Mouse (Mus musculus): ENCODE data around the gene Ceacam9. TPM values are rescaled to one million over a fixed set of nuclear protein-coding genes. Genes with fewer than 3 reads are reported as not detected.

Gene Ceacam9
- not detected in 2 replicates for polyA plus RNA-seq (2012; rRNA removed)

GRCm38 (mm10) chr7:16721629-16722028 lies at the start of gene Ceacam9:
Gene Ceacam9 (plus strand): TSS chr7:16721929.

GRCm38 (mm10) chr7:16675605-16676004 lies 46.1 kb upstream of the Ceacam9 start, which contains the start of gene Ceacam15:
Gene Ceacam15 (minus strand): TSS chr7:16675705.

GRCm38 (mm10) chr7:16738073-16738696 lies 16.5 kb downstream of the Ceacam9 start, which contains the start of gene Ap2s1:
Gene Ap2s1 (plus strand): TSS chr7:16738410.

Other genes with a start within 250 kb of the Ceacam9 start
- gene Npas1, start 244.2 kb upstream of the Ceacam9 start, polyA plus RNA-seq (2012; rRNA removed), result not detected in 2 replicates
- gene Arhgap35, start 106.9 kb upstream of the Ceacam9 start, polyA plus RNA-seq (2012; rRNA removed), result 32.1 and 43.7 TPM in 2 replicates
- not detected in 2 replicates for gene Ceacam15, start 46.2 kb upstream of the Ceacam9 start, polyA plus RNA-seq (2012; rRNA removed)
- gene Ap2s1, start 16.5 kb downstream of the Ceacam9 start, polyA plus RNA-seq (2012; rRNA removed), result 428 and 496 TPM in 2 replicates
- gene Slc1a5, start 59.4 kb downstream of the Ceacam9 start, polyA plus RNA-seq (2012; rRNA removed), result 139 and 161 TPM in 2 replicates
- 252 and 277 TPM in 2 replicates for gene Strn4, start 94.0 kb downstream of the Ceacam9 start, polyA plus RNA-seq (2012; rRNA removed)
- 57.3 and 74.0 TPM in 2 replicates for gene Fkrp, start 94.8 kb downstream of the Ceacam9 start, polyA plus RNA-seq (2012; rRNA removed)
- gene Prkd2, start 121.0 kb downstream of the Ceacam9 start, polyA plus RNA-seq (2012; rRNA removed), result 46.5 and 46.8 TPM in 2 replicates
- gene Dact3, start 153.4 kb downstream of the Ceacam9 start, polyA plus RNA-seq (2012; rRNA removed), result 95.2 and 147 TPM in 2 replicates
- 19.1 and 23.5 TPM in 2 replicates for gene Gng8, start 169.9 kb downstream of the Ceacam9 start, polyA plus RNA-seq (2012; rRNA removed)
- gene Ptgir, start 184.6 kb downstream of the Ceacam9 start, polyA plus RNA-seq (2012; rRNA removed), result 6.1 and 7.4 TPM in 2 replicates
- 366 and 378 TPM in 2 replicates for gene Calm3, start 202.2 kb downstream of the Ceacam9 start, polyA plus RNA-seq (2012; rRNA removed)
- gene Pnmal2, start 222.8 kb downstream of the Ceacam9 start, polyA plus RNA-seq (2012; rRNA removed), result 6.3 and 6.9 TPM in 2 replicates
- 0.35 and 0.60 TPM in 2 replicates for gene Pnmal1, start 237.8 kb downstream of the Ceacam9 start, polyA plus RNA-seq (2012; rRNA removed)

All from ovary, adult 2 months (tissue).